Mouse (Mus musculus) CH12.LX (cell line): ENCODE data around the gene Ssb. TPM values are rescaled to one million over a fixed set of nuclear protein-coding genes. Genes with fewer than 3 reads are reported as not detected.

Experiments used
- DNase-seq: peaks from one replicate; pipeline ENCODE4 v3.0.0-alpha.2; 2013; ENCODE audit errors: extremely low read depth
- H3K27ac ChIP-seq: 2 replicates; pipeline ENCODE4 v1.5.1; 2012; ENCODE audit warnings: low read depth, mild to moderate bottlenecking, control low read depth, moderate library complexity; ENCODE audit not compliant: insufficient read depth
- H3K27me3 ChIP-seq: replicated peaks from 2 replicates; pipeline ENCODE3; 2012; ENCODE audit warnings: inconsistent platforms
- H3K36me3 ChIP-seq, 2 experiments: replicated peaks in 1 of 2; 2 replicates each; pipeline versions ENCODE3 to v1.6.1; 2012; ENCODE audit warnings: inconsistent platforms in 1 of 2, low read length in 1 of 2, mild to moderate bottlenecking in 1 of 2, mixed read lengths in 1 of 2, moderate library complexity in 1 of 2; ENCODE audit not compliant: control insufficient read depth in 1 of 2, insufficient read depth in 1 of 2
- H3K4me1 ChIP-seq, 2 experiments: 2 replicates each; pipeline ENCODE4 v1.6.1; 2012; ENCODE audit warnings: inconsistent platforms in 1 of 2, moderate library complexity in 1 of 2; ENCODE audit not compliant: insufficient read depth in 2 of 2, control insufficient read depth in 1 of 2
- H3K4me2 ChIP-seq: 2 replicates; pipeline ENCODE4 v1.6.1; 2012; ENCODE audit warnings: low read depth, mild to moderate bottlenecking, control low read depth; ENCODE audit not compliant: poor library complexity, insufficient read depth, severe bottlenecking
- H3K4me3 ChIP-seq, 3 experiments: fragments of 150-350 bp in 1 of 3; sonication (generic) in 1 of 3; replicated peaks in 1 of 3; 2 replicates each; pipeline versions ENCODE3 to v1.5.1; 2011 to 2012; ENCODE audit warnings: low read depth in 2 of 3, low read length in 2 of 3, mild to moderate bottlenecking in 2 of 3, moderate library complexity in 2 of 3, control low read depth in 1 of 3, improper control_type of control experiment in 1 of 3, inconsistent platforms in 1 of 3, mixed read lengths in 1 of 3; ENCODE audit not compliant: poor library complexity in 1 of 3
- H3K79me2 ChIP-seq: replicated peaks from 2 replicates; pipeline ENCODE4 v1.6.1; 2012; ENCODE audit warnings: mild to moderate bottlenecking, moderate library complexity; ENCODE audit not compliant: control insufficient read depth, poor library complexity, insufficient read depth, severe bottlenecking; ENCODE audit errors: extremely low read depth
- H3K9ac ChIP-seq: 2 replicates; pipeline ENCODE4 v1.6.1; 2012; ENCODE audit warnings: low read depth, mild to moderate bottlenecking, control low read depth, moderate library complexity; ENCODE audit not compliant: insufficient read depth
- H3K9me3 ChIP-seq: replicated peaks from 2 replicates; pipeline ENCODE3; 2012; ENCODE audit warnings: low read length, inconsistent platforms, mixed read lengths
- CTCF ChIP-seq, 2 experiments: IDR thresholded peaks in 1 of 2; conservative IDR thresholded peaks in 1 of 2; 2 replicates each; pipeline ENCODE4 v1.5.1; 2011 to 2012; ENCODE audit warnings: low read depth in 2 of 2, low read length in 2 of 2, improper control_type of control experiment in 1 of 2, inconsistent platforms in 1 of 2, mild to moderate bottlenecking in 1 of 2, moderate library complexity in 1 of 2
- ELF1 ChIP-seq: IDR thresholded peaks from 2 replicates; pipeline ENCODE4 v1.6.1; 2014; ENCODE audit warnings: low read depth, mild to moderate bottlenecking, inconsistent platforms, low read length, improper control_type of control experiment
- EP300 ChIP-seq: IDR thresholded peaks from 2 replicates; pipeline ENCODE4 v1.6.1; 2011; ENCODE audit warnings: low read length, improper control_type of control experiment
- JUND ChIP-seq: conservative IDR thresholded peaks from 2 replicates; pipeline ENCODE4 v1.6.1; 2011; ENCODE audit warnings: low read depth, low read length, improper control_type of control experiment
- MAZ ChIP-seq: IDR thresholded peaks from 2 replicates; pipeline ENCODE4 v1.6.1; 2012; ENCODE audit warnings: low read depth, mild to moderate bottlenecking, inconsistent platforms, low read length, improper control_type of control experiment, moderate library complexity
- MXI1 ChIP-seq: IDR thresholded peaks from 2 replicates; pipeline ENCODE4 v1.6.1; 2011; ENCODE audit warnings: mild to moderate bottlenecking, low read depth, low read length, improper control_type of control experiment
- RCOR1 ChIP-seq: conservative IDR thresholded peaks from 2 replicates; pipeline ENCODE4 v1.6.1; 2012; ENCODE audit warnings: low read depth, mild to moderate bottlenecking, inconsistent platforms, low read length, improper control_type of control experiment
- UBTF ChIP-seq: IDR thresholded peaks from 2 replicates; pipeline ENCODE4 v1.6.1; 2012; ENCODE audit warnings: low read depth, mild to moderate bottlenecking, inconsistent platforms, low read length, improper control_type of control experiment, moderate library complexity
- USF1 ChIP-seq: IDR thresholded peaks from 2 replicates; pipeline ENCODE4 v1.6.1; 2014; ENCODE audit warnings: low read depth, mild to moderate bottlenecking, inconsistent platforms, low read length, improper control_type of control experiment
- USF2 ChIP-seq: conservative IDR thresholded peaks from 2 replicates; pipeline ENCODE4 v1.6.1; 2011; ENCODE audit warnings: low read depth, low read length, improper control_type of control experiment
- ZC3H11A ChIP-seq: IDR thresholded peaks from 2 replicates; pipeline ENCODE4 v1.6.1; 2012; ENCODE audit warnings: low read depth, mild to moderate bottlenecking, inconsistent platforms, low read length, improper control_type of control experiment
- ZKSCAN1 ChIP-seq: IDR thresholded peaks from 2 replicates; pipeline ENCODE4 v1.6.1; 2012; ENCODE audit warnings: low read depth, inconsistent platforms, low read length, improper control_type of control experiment, borderline replicate concordance
- ZNF384 ChIP-seq: IDR thresholded peaks from 2 replicates; pipeline ENCODE4 v1.6.1; 2012; ENCODE audit warnings: low read depth, low read length, improper control_type of control experiment, inconsistent platforms
- dilution Hi-C: fragments of 300-500 bp; cut with MboI; formaldehyde crosslinking; loops from 2 replicates; pipeline ENCODE4 v1.14.3; 2020; ENCODE audit warnings: low sequenced_read_pairs; ENCODE audit not compliant: extremely low pct_unique_long_range_greater_than_20kb, extremely low pct_ligation_motif_present
- in situ Hi-C: fragments of 300-500 bp; cut with MboI; formaldehyde crosslinking; loops from 3 replicates; pipeline ENCODE4 v1.14.3; 2019; ENCODE audit warnings: low sequenced_read_pairs, low pct_ligation_motif_present, low pct_unique_long_range_greater_than_20kb, mixed read lengths
- polyA plus RNA-seq: library from polyadenylated mRNA; unstranded; fragments of >175 nt; gene quantifications from 2 replicates; pipeline ENCODE4 v1.2.1, GENCODE M21; 2012; ENCODE audit warnings: low read depth; ENCODE audit not compliant: insufficient read length
- total RNA-seq, 2 experiments: library from RNA; depleted of rRNA; stranded (reverse); fragments of 300-350 nt in 1 of 2; fragments of >200 nt in 1 of 2; gene quantifications; 2 replicates each; pipeline ENCODE4 v1.2.3; 2012 to 2014

The Ssb gene
- total and polyA plus RNA-seq, 3 experiments: 124 to 410 (median 281) TPM

DNA sequence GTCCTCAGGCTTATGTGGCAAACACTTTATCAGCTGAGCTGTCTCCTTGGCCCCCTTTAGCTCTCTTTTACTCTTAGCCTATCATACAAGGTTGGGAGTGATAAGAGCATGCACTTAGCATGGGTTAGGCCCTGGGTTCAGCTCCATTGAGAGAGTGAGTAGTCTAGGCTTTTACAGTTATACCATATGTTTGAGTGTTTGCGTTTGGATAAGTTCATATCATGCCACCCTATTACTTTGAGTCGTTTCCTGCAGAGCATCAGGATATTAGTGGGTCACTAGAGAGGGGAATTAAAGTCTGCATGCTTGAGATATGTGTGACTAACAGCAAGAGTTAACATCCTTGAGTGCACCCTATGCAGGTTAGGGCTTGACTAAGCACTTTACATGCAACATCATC, 31.7 kb upstream of the Ssb start:
- H3K4me1 ChIP-seq: 0 out of 4 replicates have a peak, but pooled peaks cover 0 to 3% of the 10 kb centered on the region in 2 experiments
- no peaks in the 10 kb centered on the region for H3K9me3 ChIP-seq
- H3K27me3 ChIP-seq: no peaks in the 10 kb centered on the region
- no peaks in the 10 kb centered on the region for H3K79me2 ChIP-seq
- no peak overlapping the region for H3K27ac ChIP-seq
- in situ Hi-C loops: no loop called here
- no peak overlapping the region for H3K4me2 ChIP-seq
- TF ChIP-seq MAZ (no peak), MXI1 (no peak)
- dilution Hi-C loops: no loop called here
- no peak overlapping the region for H3K4me3 ChIP-seq
- H3K9ac ChIP-seq: no peak overlapping the region
- H3K36me3 ChIP-seq: no peaks in the 10 kb centered on the region
- no peak for DNase-seq

- no peak overlapping the region for H3K4me2 ChIP-seq
- in situ Hi-C loops (no loop called here), dilution Hi-C loops (no loop called here)
- H3K36me3 ChIP-seq: no peaks in the 10 kb centered on the region
- no peak for DNase-seq
- no peaks in the 10 kb centered on the region for H3K27me3 ChIP-seq
- no peaks in the 10 kb centered on the region for H3K9me3 ChIP-seq
- H3K4me1 ChIP-seq: 0 out of 4 replicates have a peak, but pooled peaks cover 0 to 3% of the 10 kb centered on the region in 2 experiments
- H3K79me2 ChIP-seq: no peaks in the 10 kb centered on the region
- H3K9ac ChIP-seq: no peak overlapping the region
- no peak overlapping the region for H3K27ac ChIP-seq
- TF ChIP-seq CTCF (conservative IDR thresholded peaks at IDR 0.05 in 1 of 2, IDR thresholded peaks at IDR 0.05 in 1 of 2; ENCODE audit: low read depth in 2 of 2, low read length in 2 of 2) (no peak), EP300 (no peak), ZC3H11A (no peak), RCOR1 (no peak), ELF1 (no peak), USF1 (no peak), UBTF (no peak), USF2 (no peak), JUND (no peak)
- no peak overlapping the region for H3K4me3 ChIP-seq
These were observed 31.2 kb upstream of the Ssb start for GRCm38 (mm10) chr2:69830116-69830515.

GRCm38 (mm10) chr2:69837244-69837967, 24.0 kb upstream of the Ssb start:
- Histone ChIP-seq H3K27me3 (no peaks in the 10 kb centered on the region), H3K4me3 (no peak overlapping the region), H3K9ac (no peak overlapping the region), H3K27ac (no peak overlapping the region; the same call in 1 of the 2 replicates), H3K4me1 (0 out of 4 replicates have a peak, but pooled peaks cover 0 to 3% of the 10 kb centered on the region in 2 experiments)
- in situ Hi-C loops: no loop called here
- DNase-seq: no peak
- TF ChIP-seq ZNF384: peak; percentile 16; the same call in 1 of the 2 replicates
- TF ChIP-seq JUND: no peak
- no peak for TF ChIP-seq ZKSCAN1
- TF ChIP-seq, all 38 proteins: peak for 1
- H3K36me3 ChIP-seq: no peaks in the 10 kb centered on the region
- H3K4me2 ChIP-seq: no peak overlapping the region
- dilution Hi-C loops: no loop called here
- H3K79me2 ChIP-seq: no peaks in the 10 kb centered on the region
- no peaks in the 10 kb centered on the region for H3K9me3 ChIP-seq
